Mouse (Mus musculus): Measurements from ENCODE around the gene Gdnf. TPM values are rescaled to one million over a fixed set of nuclear protein-coding genes. Genes with fewer than 3 reads are reported as not detected.

The Gdnf gene
- polyA plus RNA-seq, 1 experiment from 2014 or later = 0.04 TPM

- Histone ChIP-seq H3K27ac (ENCODE audit: low read depth, low read length) (no peak overlapping the region), H3K4me1 (ENCODE audit: control insufficient read depth, insufficient read depth, low read length) (peaks cover 8% of the 10 kb centered on the region), H3K9me3 (replicated peaks; ENCODE audit: control insufficient read depth, low read length) (no peaks in the 10 kb centered on the region), H3K9ac (ENCODE audit: low read length) (peak overlapping the region; percentile 48), H3K4me2 (ENCODE audit: low read length) (peak overlapping the region; percentile 62), H3K4me3 (ENCODE audit: low read depth, low read length) (peak overlapping the region; percentile 33), H3K27me3 (replicated peaks; ENCODE audit: control insufficient read depth, insufficient read depth, low read length) (peaks cover 93% of the 10 kb centered on the region), H3K36me3 (ENCODE audit: control insufficient read depth, insufficient read depth, low read length) (no peaks in the 10 kb centered on the region)
- under 1% methylated on average over 35 of the region's 45 CpGs for WGBS
- DNase-seq (ENCODE audit: low spot score) = no peak
- ATAC-seq = peak; percentile 53
These were observed 3.1 kb downstream of the Gdnf start for GRCm38 (mm10) chr15:7813531-7814370.

- no peak overlapping the region for H3K4me2 ChIP-seq (ENCODE audit: low read length)
- H3K27me3 ChIP-seq (replicated peaks; ENCODE audit: control insufficient read depth, insufficient read depth, low read length) = peaks cover 88% of the 10 kb centered on the region
- DNase-seq (ENCODE audit: low spot score) (no peak), ATAC-seq (no peak)
- no peak overlapping the region for H3K4me3 ChIP-seq (ENCODE audit: low read depth, low read length)
- no peaks in the 10 kb centered on the region for H3K9me3 ChIP-seq (replicated peaks; ENCODE audit: control insufficient read depth, low read length)
- WGBS = 2% methylated on average over 7 of the region's 7 CpGs
- H3K36me3 ChIP-seq (ENCODE audit: control insufficient read depth, insufficient read depth, low read length) = no peaks in the 10 kb centered on the region
- H3K27ac ChIP-seq (ENCODE audit: low read depth, low read length) = no peak overlapping the region
- H3K4me1 ChIP-seq (ENCODE audit: control insufficient read depth, insufficient read depth, low read length) = peaks cover 8% of the 10 kb centered on the region
- no peak overlapping the region for H3K9ac ChIP-seq (ENCODE audit: low read length)
These were observed 3.7 kb downstream of the Gdnf start for GRCm38 (mm10) chr15:7814371-7814680.

DNA sequence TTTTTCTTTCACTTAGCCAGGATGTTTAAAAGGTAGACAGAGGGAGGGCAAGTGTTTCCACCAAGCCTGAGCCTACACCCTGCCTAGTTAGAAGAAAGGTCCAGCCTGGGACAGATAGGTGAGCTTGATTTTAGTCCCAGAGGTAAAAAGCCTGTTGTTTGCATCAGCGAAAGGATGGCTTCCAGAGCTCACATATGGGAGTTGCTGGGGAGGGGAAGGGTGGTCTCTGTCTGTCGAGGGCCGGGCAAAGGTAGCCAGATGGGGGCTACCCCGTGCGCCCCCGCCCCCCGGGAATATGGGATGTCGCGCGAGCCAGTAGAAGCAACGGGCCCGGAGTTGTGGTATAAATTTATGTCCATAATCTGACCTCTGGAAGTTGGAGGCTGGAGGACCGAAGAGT is 4.3 kb downstream of the Gdnf start:
- peak overlapping the region; percentile 19; the same call in 1 of the 2 replicates for H3K4me3 ChIP-seq (ENCODE audit: low read depth, low read length)
- H3K36me3 ChIP-seq (ENCODE audit: control insufficient read depth, insufficient read depth, low read length) = no peaks in the 10 kb centered on the region
- H3K4me2 ChIP-seq (ENCODE audit: low read length) = peak overlapping the region; percentile 43
- 1% methylated on average over 13 of the region's 13 CpGs for WGBS
- H3K4me1 ChIP-seq (ENCODE audit: control insufficient read depth, insufficient read depth, low read length) = peaks cover 8% of the 10 kb centered on the region
- peaks cover 86% of the 10 kb centered on the region for H3K27me3 ChIP-seq (replicated peaks; ENCODE audit: control insufficient read depth, insufficient read depth, low read length)
- H3K9me3 ChIP-seq (replicated peaks; ENCODE audit: control insufficient read depth, low read length) = no peaks in the 10 kb centered on the region
- H3K27ac ChIP-seq (ENCODE audit: low read depth, low read length) = no peak overlapping the region
- DNase-seq (ENCODE audit: low spot score) = no peak
- no peak overlapping the region for H3K9ac ChIP-seq (ENCODE audit: low read length)
- no peak for ATAC-seq

- Histone ChIP-seq H3K9me3 (replicated peaks; ENCODE audit: control insufficient read depth, low read length) (no peaks in the 10 kb centered on the region), H3K36me3 (ENCODE audit: control insufficient read depth, insufficient read depth, low read length) (no peaks in the 10 kb centered on the region), H3K4me1 (ENCODE audit: control insufficient read depth, insufficient read depth, low read length) (peaks cover 6% of the 10 kb centered on the region), H3K27ac (ENCODE audit: low read depth, low read length) (no peak overlapping the region), H3K4me3 (ENCODE audit: low read depth, low read length) (peak overlapping the region; percentile 19), H3K27me3 (replicated peaks; ENCODE audit: control insufficient read depth, insufficient read depth, low read length) (peaks cover 79% of the 10 kb centered on the region), H3K4me2 (ENCODE audit: low read length) (peak overlapping the region; percentile 43), H3K9ac (ENCODE audit: low read length) (peak overlapping the region; percentile 13; the same call in 1 of the 2 replicates)
- ATAC-seq = no peak
- under 1% methylated on average over 27 of the region's 36 CpGs for WGBS
- DNase-seq (ENCODE audit: low spot score) = no peak
These were observed 4.9 kb downstream of the Gdnf start for GRCm38 (mm10) chr15:7815521-7815944.

DNA sequence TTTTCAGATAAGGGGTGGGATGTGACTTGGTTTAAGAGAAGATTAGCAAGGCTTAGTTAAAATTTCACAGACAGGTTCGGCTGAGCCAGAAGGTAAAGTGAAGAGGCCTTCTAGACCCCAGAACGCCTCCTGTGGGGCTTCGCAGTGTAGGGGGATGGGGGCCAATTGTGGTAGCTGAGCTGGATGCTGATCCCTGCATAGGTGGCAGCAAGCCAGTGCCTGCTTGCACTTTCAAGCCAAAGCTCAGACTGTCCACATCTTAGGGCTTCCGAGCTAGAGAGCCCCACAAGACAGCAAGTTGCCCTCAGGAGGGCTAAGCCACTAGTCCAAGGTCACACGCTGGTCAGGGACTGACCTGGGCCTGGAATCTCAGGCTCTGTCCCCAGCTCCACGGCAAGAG is 13.2 kb downstream of the Gdnf start:
- no peaks in the 10 kb centered on the region for H3K9me3 ChIP-seq (replicated peaks; ENCODE audit: control insufficient read depth, low read length)
- no peak overlapping the region for H3K4me3 ChIP-seq (ENCODE audit: low read depth, low read length)
- 65% methylated on average over 6 of the region's 6 CpGs for WGBS
- no peaks in the 10 kb centered on the region for H3K36me3 ChIP-seq (ENCODE audit: control insufficient read depth, insufficient read depth, low read length)
- H3K27me3 ChIP-seq (replicated peaks; ENCODE audit: control insufficient read depth, insufficient read depth, low read length) = peaks cover 3% of the 10 kb centered on the region; the same call in 1 of the 2 replicates
- ATAC-seq (no peak), DNase-seq (ENCODE audit: low spot score) (no peak)
- H3K4me1 ChIP-seq (ENCODE audit: control insufficient read depth, insufficient read depth, low read length) = no peaks in the 10 kb centered on the region
- no peak overlapping the region for H3K9ac ChIP-seq (ENCODE audit: low read length)
- no peak overlapping the region for H3K4me2 ChIP-seq (ENCODE audit: low read length)
- no peak overlapping the region for H3K27ac ChIP-seq (ENCODE audit: low read depth, low read length)

DNA sequence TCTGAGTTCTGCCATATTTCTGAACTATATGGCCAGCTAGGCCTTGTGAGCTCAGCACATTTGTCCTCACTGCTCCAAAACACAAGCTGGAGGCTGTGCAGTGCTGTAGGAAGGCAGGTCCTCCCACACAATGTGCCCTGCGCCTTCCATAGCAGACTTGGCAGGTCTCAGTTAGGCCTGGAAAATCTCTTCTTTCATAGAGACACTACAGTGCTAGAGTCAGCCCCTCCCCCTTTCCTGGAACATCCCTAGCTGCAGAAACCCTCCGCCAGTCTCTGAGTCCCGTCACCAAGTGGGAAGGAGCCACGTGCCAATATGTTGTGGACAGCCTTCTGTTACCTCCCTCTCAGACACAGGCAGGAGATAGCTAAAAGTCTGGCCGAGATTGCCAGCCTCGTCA is 14.9 kb downstream of the Gdnf start:
- no peaks in the 10 kb centered on the region for H3K4me1 ChIP-seq (ENCODE audit: control insufficient read depth, insufficient read depth, low read length)
- ATAC-seq (peak; percentile 62; the same call in 1 of the 2 replicates), DNase-seq (ENCODE audit: low spot score) (no peak)
- no peak overlapping the region for H3K9ac ChIP-seq (ENCODE audit: low read length)
- no peak overlapping the region for H3K4me3 ChIP-seq (ENCODE audit: low read depth, low read length)
- no peak overlapping the region for H3K27ac ChIP-seq (ENCODE audit: low read depth, low read length)
- no peaks in the 10 kb centered on the region for H3K9me3 ChIP-seq (replicated peaks; ENCODE audit: control insufficient read depth, low read length)
- H3K4me2 ChIP-seq (ENCODE audit: low read length) = no peak overlapping the region
- 52% methylated on average over 6 of the region's 6 CpGs for WGBS
- no peaks in the 10 kb centered on the region for H3K36me3 ChIP-seq (ENCODE audit: control insufficient read depth, insufficient read depth, low read length)
- no peaks in the 10 kb centered on the region for H3K27me3 ChIP-seq (replicated peaks; ENCODE audit: control insufficient read depth, insufficient read depth, low read length)

DNA sequence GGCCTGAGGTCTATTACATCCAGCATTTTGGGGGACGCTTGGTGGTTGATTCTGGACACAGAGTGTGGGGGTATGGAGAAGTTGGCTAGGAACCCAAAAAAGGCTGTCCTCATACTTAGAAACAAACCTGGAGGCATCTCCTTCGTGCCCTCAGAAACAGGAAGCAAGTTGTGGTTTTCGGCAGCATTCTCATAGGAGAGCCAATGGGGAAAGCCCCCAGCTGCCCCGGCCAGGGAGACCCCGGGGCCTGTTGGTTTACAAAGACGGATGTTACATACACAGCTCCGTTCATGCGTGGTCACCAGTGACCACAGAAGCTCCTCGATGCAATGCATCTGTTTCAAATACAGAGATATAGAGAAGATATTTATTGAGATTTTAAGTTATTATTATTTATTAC is 24.8 kb downstream of the Gdnf start:
- 93% methylated on average over 9 of the region's 9 CpGs for WGBS
- no peak for ATAC-seq
- H3K4me1 ChIP-seq (ENCODE audit: control insufficient read depth, insufficient read depth, low read length) = no peaks in the 10 kb centered on the region
- H3K4me2 ChIP-seq (ENCODE audit: low read length) = no peak overlapping the region
- H3K36me3 ChIP-seq (ENCODE audit: control insufficient read depth, insufficient read depth, low read length) = no peaks in the 10 kb centered on the region
- no peak overlapping the region for H3K27ac ChIP-seq (ENCODE audit: low read depth, low read length)
- H3K4me3 ChIP-seq (ENCODE audit: low read depth, low read length) = no peak overlapping the region
- H3K9ac ChIP-seq (ENCODE audit: low read length) = no peak overlapping the region
- no peaks in the 10 kb centered on the region for H3K9me3 ChIP-seq (replicated peaks; ENCODE audit: control insufficient read depth, low read length)
- H3K27me3 ChIP-seq (replicated peaks; ENCODE audit: control insufficient read depth, insufficient read depth, low read length) = no peaks in the 10 kb centered on the region
- DNase-seq (ENCODE audit: low spot score) = no peak

- H3K9me3 ChIP-seq (replicated peaks; ENCODE audit: control insufficient read depth, low read length) = no peaks in the 10 kb centered on the region
- H3K27ac ChIP-seq (ENCODE audit: low read depth, low read length) = no peak overlapping the region
- H3K9ac ChIP-seq (ENCODE audit: low read length) = no peak overlapping the region
- no peaks in the 10 kb centered on the region for H3K36me3 ChIP-seq (ENCODE audit: control insufficient read depth, insufficient read depth, low read length)
- ATAC-seq = no peak
- no peaks in the 10 kb centered on the region for H3K27me3 ChIP-seq (replicated peaks; ENCODE audit: control insufficient read depth, insufficient read depth, low read length)
- no peak for DNase-seq (ENCODE audit: low spot score)
- no peaks in the 10 kb centered on the region for H3K4me1 ChIP-seq (ENCODE audit: control insufficient read depth, insufficient read depth, low read length)
- 85% methylated on average over 8 of the region's 8 CpGs for WGBS
- H3K4me2 ChIP-seq (ENCODE audit: low read length) = no peak overlapping the region
- no peak overlapping the region for H3K4me3 ChIP-seq (ENCODE audit: low read depth, low read length)
These were observed 27.6 kb downstream of the Gdnf start for GRCm38 (mm10) chr15:7838060-7838920.

- Histone ChIP-seq H3K4me2 (ENCODE audit: low read length) (no peak overlapping the region), H3K27me3 (replicated peaks; ENCODE audit: control insufficient read depth, insufficient read depth, low read length) (no peaks in the 10 kb centered on the region), H3K4me3 (ENCODE audit: low read depth, low read length) (no peak overlapping the region), H3K27ac (ENCODE audit: low read depth, low read length) (no peak overlapping the region), H3K9me3 (replicated peaks; ENCODE audit: control insufficient read depth, low read length) (no peaks in the 10 kb centered on the region), H3K4me1 (ENCODE audit: control insufficient read depth, insufficient read depth, low read length) (no peaks in the 10 kb centered on the region), H3K9ac (ENCODE audit: low read length) (no peak overlapping the region), H3K36me3 (ENCODE audit: control insufficient read depth, insufficient read depth, low read length) (no peaks in the 10 kb centered on the region)
- 81% methylated on average over 7 of the region's 7 CpGs for WGBS
- DNase-seq (ENCODE audit: low spot score) (no peak), ATAC-seq (no peak)
These were observed 28.3 kb downstream of the Gdnf start for GRCm38 (mm10) chr15:7838921-7839309.
